Mouse (Mus musculus) embryonic facial prominence, embryonic 15.5 days (tissue): ENCODE data around the gene Ndnf. TPM values are rescaled to one million over a fixed set of nuclear protein-coding genes. Genes with fewer than 3 reads are reported as not detected.

Experiments
- ATAC-seq: fragments of 200-750 bp; cut with Nextera tagmentation; 2 replicates; pipeline ENCODE4 v1.8.0; 2017; ENCODE audit warnings: low read depth, moderate TSS enrichment; ENCODE audit not compliant: insufficient number of reproducible peaks, low FRiP score, low TSS enrichment
- H3K27ac ChIP-seq: fragments of 300-500 bp; sonication (generic); replicated peaks from 2 replicates; pipeline ENCODE4 v1.5.1; 2015; ENCODE audit warnings: mild to moderate bottlenecking, inconsistent platforms
- H3K27me3 ChIP-seq: fragments of 300-500 bp; sonication (generic); 2 replicates; pipeline ENCODE4 v1.6.1; 2015; ENCODE audit warnings: inconsistent platforms
- H3K36me3 ChIP-seq: fragments of 300-500 bp; sonication (generic); 2 replicates; pipeline ENCODE4 v1.6.1; 2015; ENCODE audit warnings: mild to moderate bottlenecking, inconsistent platforms
- H3K4me1 ChIP-seq: fragments of 300-500 bp; sonication (generic); 2 replicates; pipeline ENCODE4 v1.6.1; 2015; ENCODE audit warnings: inconsistent platforms
- H3K4me2 ChIP-seq: fragments of 300-500 bp; sonication (generic); replicated peaks from 2 replicates; pipeline ENCODE4 v1.6.1; 2015; ENCODE audit warnings: mild to moderate bottlenecking, inconsistent platforms
- H3K4me3 ChIP-seq: fragments of 300-500 bp; sonication (generic); replicated peaks from 2 replicates; pipeline ENCODE4 v1.5.1; 2015; ENCODE audit warnings: mild to moderate bottlenecking, inconsistent platforms
- H3K9ac ChIP-seq: fragments of 300-500 bp; sonication (generic); 2 replicates; pipeline ENCODE4 v1.6.1; 2015; ENCODE audit warnings: inconsistent platforms
- H3K9me3 ChIP-seq: fragments of 300-500 bp; sonication (generic); replicated peaks from 2 replicates; pipeline ENCODE4 v1.6.1; 2016; ENCODE audit warnings: inconsistent platforms
- WGBS: fragments of 180-500 bp; shearing (Covaris S2); methylation state at CpG from one replicate; pipeline ENCODE4 v1.1.7; 2015; 5-methylcytosine and 5-hydroxymethylcytosine counted together
- polyA plus RNA-seq: library from polyadenylated mRNA; unstranded; fragments of >200 nt; fragmentation: Nextera tagmentation; extraction: Ambion mirVana; gene quantifications from 2 replicates; pipeline ENCODE4 v1.2.1, GENCODE M21; 2015

Ndnf gene
- polyA plus RNA-seq, 1 experiment from 2014 or later, result 13.6 TPM

GRCm38 (mm10) chr6:65758214-65758613, 86.8 kb downstream of the Ndnf start:
- Histone ChIP-seq H3K9ac (no peak overlapping the region), H3K4me2 (no peak overlapping the region), H3K4me3 (no peak overlapping the region), H3K9me3 (no peaks in the 10 kb centered on the region), H3K27ac (no peak overlapping the region), H3K27me3 (no peaks in the 10 kb centered on the region), H3K4me1 (no peaks in the 10 kb centered on the region), H3K36me3 (no peaks in the 10 kb centered on the region)
- 67% methylated on average over 7 of the region's 7 CpGs for WGBS
- ATAC-seq, result no peak

- no peaks in the 10 kb centered on the region for H3K4me1 ChIP-seq
- H3K27ac ChIP-seq, result no peak overlapping the region
- no peak overlapping the region for H3K4me2 ChIP-seq
- H3K27me3 ChIP-seq, result no peaks in the 10 kb centered on the region
- no peak overlapping the region for H3K9ac ChIP-seq
- 47% methylated on average over 5 of the region's 5 CpGs for WGBS
- H3K36me3 ChIP-seq, result no peaks in the 10 kb centered on the region
- ATAC-seq, result no peak
- no peak overlapping the region for H3K4me3 ChIP-seq
- H3K9me3 ChIP-seq, result no peaks in the 10 kb centered on the region
These were observed 87.8 kb downstream of the Ndnf start for GRCm38 (mm10) chr6:65759174-65759573.

GRCm38 (mm10) chr6:65760073-65760472, 88.7 kb downstream of the Ndnf start:
- Histone ChIP-seq H3K4me3 (no peak overlapping the region), H3K4me2 (no peak overlapping the region), H3K4me1 (no peaks in the 10 kb centered on the region), H3K36me3 (no peaks in the 10 kb centered on the region), H3K9me3 (no peaks in the 10 kb centered on the region), H3K9ac (no peak overlapping the region), H3K27me3 (no peaks in the 10 kb centered on the region), H3K27ac (no peak overlapping the region)
- no peak for ATAC-seq
- 73% methylated on average over 3 of the region's 3 CpGs for WGBS

Other genes with a start within 250 kb of the Ndnf start
- gene Tnip3, start 146.3 kb upstream of the Ndnf start, polyA plus RNA-seq, result 0.33 TPM in 1 of 2 replicates, not detected in the other
- gene Prdm5, start 107.4 kb downstream of the Ndnf start, polyA plus RNA-seq, result 21.7 and 23.3 TPM in 2 replicates